Mouse (Mus musculus): ENCODE measurements around the gene Cst6. TPM values are rescaled to one million over a fixed set of nuclear protein-coding genes. Genes with fewer than 3 reads are reported as not detected.

Gene Cst6
- 0.84 TPM in 1 of 2 replicates, not detected in the other for polyA plus RNA-seq (2012; ENCODE audit: low replicate concordance)

DNA sequence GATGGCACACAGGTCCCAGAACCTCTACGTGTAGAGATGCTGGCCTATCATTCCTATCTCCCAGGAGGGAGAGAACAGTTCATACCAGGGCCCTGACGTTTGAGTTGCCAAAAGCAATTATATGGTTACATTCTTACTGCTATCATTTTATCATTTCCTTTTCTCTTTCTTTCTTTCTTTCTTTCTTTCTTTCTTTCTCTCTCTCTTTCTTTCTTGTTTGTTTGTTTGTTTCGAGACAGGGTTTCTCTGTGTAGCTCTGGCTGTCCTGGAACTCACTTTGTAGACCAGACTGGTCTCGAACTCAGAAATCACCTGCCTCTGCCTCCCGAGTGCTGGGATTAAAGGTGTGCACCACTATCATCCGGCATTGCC, at the start of gene Cst6:
Gene Cst6 (minus strand): TSS at position 73 of the 372 bp plus-strand sequence.

DNA sequence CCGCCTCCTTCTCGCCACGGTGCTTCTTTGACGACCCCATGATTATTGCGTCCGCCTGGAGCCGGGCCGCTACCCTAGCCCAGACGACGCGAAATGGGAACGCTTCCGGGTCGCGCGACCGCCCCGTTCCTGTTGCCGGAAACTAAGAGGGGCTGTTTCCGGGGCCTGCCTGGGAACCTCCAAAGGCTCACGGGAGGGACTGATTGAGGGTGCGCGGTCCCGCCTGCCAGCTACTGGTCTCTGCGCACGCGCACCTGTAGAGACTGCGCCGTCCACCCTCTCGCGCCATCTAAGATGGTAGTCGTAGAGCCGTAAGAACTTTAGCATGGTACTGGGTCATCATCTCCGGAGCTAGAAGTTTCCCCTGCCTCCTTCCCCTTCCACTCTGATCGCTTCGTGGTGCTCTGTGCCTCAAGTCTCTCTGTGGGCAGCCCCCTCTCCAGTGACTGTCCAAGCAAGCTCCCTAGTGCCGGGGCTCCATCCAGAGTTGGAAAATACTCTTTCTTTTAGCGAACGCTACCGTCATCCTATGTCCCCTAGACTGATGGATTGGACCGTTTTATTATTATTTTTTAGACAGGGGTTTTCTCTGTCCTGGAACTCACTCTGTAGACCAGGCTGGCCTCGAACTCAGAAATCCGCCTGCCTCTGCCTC, 39.3 kb upstream of the Cst6 start, which contains the start of gene Sart1:
Gene Sart1 (minus strand): TSS at position 116 of the 655 bp plus-strand sequence.

DNA sequence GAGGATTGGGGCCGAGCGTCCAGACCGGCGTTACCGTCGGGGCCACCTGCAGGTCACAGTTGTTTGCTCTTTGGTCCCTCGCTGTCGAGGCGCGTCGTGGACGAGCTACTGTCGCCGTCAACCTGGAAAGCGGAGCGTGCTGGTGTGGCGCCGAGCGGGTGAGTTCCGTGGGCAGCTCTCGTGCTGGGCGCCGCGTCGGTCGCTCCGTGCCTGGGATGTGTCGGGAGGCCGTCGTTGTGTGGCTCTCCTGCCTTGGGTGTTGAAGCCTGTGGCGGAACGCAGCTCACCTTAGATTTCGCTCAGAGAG, 17.6 kb upstream of the Cst6 start, which contains the start of gene Banf1:
Gene Banf1 (minus strand): TSS at position 116 of the 307 bp plus-strand sequence.

DNA sequence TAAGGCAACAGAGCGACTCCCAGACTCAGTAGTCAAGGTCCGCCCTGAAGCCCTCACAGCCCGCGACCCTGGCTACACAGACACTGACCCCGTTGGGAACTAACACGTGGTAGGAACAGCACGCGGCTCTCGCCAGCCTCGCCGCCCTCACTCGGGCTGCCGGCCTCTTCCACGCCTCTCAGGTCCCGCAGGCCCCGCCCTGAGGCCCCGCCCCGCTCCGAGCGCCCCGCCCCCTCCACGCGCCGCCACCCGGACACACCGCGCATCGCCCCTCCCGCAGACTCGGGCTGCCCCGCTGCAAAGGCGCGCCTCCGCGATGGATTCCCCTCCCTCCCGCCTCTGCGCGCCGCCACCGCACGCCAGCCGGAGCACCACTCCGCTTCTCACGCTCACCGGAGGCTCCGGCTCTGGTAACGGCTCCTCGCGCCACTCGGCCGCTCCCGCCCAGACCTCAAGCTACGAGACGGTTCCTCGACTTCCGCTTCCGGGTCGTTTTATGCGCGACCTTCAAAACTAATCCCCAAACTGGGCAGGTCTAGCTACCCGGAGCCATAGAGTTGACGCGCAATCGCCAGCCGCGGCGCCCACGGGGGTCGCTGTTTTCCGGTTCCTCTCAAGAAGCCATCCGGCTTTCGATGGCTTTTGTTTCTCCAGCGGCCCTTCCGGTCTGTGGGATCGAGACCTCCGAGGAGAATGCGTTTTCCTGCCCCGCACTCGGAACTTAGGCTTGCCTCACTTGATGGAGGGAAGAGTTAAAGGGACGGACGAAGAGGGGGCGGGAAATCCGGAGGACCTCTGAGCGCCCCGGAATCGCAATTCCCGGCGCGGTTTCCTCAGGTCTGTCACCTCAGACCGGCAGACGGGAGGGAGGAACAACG, 17.0 kb upstream of the Cst6 start, which contains the start of gene Eif1ad:
Gene Eif1ad (plus strand): TSS at position 567 of the 878 bp plus-strand sequence.

DNA sequence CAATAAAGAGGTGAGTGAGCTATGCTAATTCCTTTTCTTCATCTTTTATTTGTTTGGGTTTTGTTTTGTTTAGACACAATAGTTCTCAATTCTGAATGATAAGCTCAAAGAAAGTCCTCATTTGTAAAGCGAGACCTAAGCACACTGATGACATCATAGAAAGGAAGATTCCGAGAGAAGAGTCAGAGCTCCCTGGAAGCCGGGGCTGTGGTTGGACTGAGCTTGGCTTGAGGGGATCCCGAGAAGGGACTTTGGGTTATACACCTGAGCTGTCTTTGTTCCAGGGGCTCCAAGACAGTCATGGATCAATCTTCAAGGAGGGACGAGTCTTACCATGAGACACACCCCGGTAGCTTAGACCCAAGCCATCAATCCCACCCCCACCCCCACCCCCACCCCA, 13.9 kb downstream of the Cst6 start, which contains the start of gene Catsper1:
Gene Catsper1 (plus strand): TSS at position 301 of the 400 bp plus-strand sequence.

DNA sequence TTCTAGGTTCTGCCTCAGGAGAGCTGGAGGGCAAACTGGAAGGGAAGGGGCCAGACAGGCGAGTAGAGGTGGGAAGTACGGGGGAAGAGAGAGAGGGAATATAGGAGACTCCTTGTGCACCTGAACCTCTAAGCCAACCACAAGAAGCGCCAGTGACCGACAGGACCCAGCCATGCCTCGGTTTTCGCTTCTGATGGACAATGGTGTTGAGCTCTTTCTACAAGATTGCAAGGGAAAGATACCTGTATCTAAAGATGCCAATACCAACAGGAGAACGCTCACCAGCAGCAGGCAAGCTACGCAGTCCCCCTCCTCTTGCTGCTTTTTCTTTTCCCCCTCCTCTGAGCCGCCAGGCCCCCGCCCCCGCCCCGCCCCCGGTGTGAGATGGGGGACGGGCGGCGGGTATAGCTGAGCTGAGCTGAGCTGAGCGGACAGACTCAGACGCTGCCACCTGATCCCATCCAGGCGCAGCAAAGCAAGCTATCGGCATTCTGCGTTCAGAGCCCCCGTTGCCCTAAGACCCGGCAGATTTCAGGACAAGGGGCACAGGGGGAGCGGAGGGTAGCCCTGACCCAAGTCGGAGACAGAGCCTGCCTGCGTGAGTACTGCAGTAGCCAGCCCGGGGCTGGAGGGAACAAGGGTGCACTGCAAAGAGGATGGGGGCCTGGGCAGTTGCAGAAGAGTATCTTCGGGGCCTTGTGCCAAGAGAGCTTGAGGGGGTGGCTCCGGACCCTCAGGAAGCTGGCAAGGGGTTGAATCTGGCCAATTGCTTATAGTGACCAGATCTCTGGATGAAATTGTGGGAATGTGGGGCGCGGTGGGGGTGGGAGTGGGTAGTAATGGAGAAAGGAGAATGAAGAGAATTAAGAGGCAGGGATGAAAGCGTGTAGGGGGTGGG, 51.2 kb downstream of the Cst6 start, which contains the start of gene Gal3st3:
Gene Gal3st3 (plus strand): TSS at position 429 of the 898 bp plus-strand sequence.

DNA sequence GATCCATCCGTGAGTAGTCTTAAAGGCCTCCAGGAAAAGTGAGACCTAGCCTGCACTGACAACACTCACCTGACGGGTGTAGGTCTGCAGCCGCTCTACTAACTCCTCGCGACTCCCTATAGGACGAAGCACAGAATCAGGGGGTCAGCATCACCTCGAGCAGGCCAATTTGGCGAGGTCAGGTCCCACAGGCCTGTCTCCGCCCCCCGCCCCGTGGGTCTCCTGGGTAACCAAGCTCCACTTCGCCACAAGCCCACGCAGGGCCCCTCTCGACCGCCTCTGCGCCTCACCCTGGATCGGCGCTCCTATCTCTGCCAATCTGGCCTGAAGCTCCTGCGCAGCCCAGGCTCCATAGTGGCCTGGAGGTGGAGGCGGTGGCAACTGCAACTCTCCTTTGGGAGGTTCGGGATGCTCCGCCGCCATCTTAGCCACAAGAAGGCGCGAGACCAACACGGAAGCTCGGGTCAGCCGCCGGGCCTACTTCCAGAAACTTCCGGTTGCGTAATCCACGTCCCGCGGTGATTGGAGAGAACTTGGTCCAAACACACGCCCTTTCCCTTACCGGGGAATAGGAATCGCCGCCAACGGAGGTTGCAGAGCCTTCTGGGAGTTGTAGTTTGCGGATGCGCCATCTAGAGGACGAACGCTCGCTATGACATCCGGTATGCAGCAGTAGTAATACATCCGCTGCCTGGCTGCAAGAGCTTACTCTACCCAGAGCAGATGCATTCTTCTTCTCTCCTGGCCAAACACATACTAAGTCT, 54.2 kb downstream of the Cst6 start, which contains the start of gene Sf3b2:
Gene Sf3b2 (minus strand): TSS at position 484 of the 764 bp plus-strand sequence.

Other genes with a start within 250 kb of the Cst6 start
- gene Rab1b, start 242.5 kb downstream of the Cst6 start, polyA plus RNA-seq (2012; ENCODE audit: low replicate concordance), result 262 and 428 TPM in 2 replicates
- gene Klc2, start 231.0 kb downstream of the Cst6 start, polyA plus RNA-seq (2012; ENCODE audit: low replicate concordance), result 56.4 and 62.5 TPM in 2 replicates
- 58.7 and 139 TPM in 2 replicates for gene Pacs1, start 76.5 kb downstream of the Cst6 start, polyA plus RNA-seq (2012; ENCODE audit: low replicate concordance)
- 305 and 456 TPM in 2 replicates for gene Sf3b2, start 54.1 kb downstream of the Cst6 start, polyA plus RNA-seq (2012; ENCODE audit: low replicate concordance)
- gene Gal3st3, start 51.2 kb downstream of the Cst6 start, polyA plus RNA-seq (2012; ENCODE audit: low replicate concordance), result not detected in 2 replicates
- not detected in 2 replicates for gene Catsper1, start 13.8 kb downstream of the Cst6 start, polyA plus RNA-seq (2012; ENCODE audit: low replicate concordance)
- 22.5 and 33.0 TPM in 2 replicates for gene Eif1ad, start 17.2 kb upstream of the Cst6 start, polyA plus RNA-seq (2012; ENCODE audit: low replicate concordance)
- 60.4 and 65.3 TPM in 2 replicates for gene Banf1, start 17.6 kb upstream of the Cst6 start, polyA plus RNA-seq (2012; ENCODE audit: low replicate concordance)
- gene Sart1, start 39.1 kb upstream of the Cst6 start, polyA plus RNA-seq (2012; ENCODE audit: low replicate concordance), result 110 and 179 TPM in 2 replicates
- 0.49 and 0.58 TPM in 2 replicates for gene Tsga10ip, start 53.0 kb upstream of the Cst6 start, polyA plus RNA-seq (2012; ENCODE audit: low replicate concordance)
- gene Drap1, start 75.4 kb upstream of the Cst6 start, polyA plus RNA-seq (2012; ENCODE audit: low replicate concordance), result 303 and 479 TPM in 2 replicates
- 107 and 177 TPM in 2 replicates for gene AI837181, start 75.6 kb upstream of the Cst6 start, polyA plus RNA-seq (2012; ENCODE audit: low replicate concordance)
- gene Fosl1, start 98.0 kb upstream of the Cst6 start, polyA plus RNA-seq (2012; ENCODE audit: low replicate concordance), result 0.48 and 1.9 TPM in 2 replicates
- gene Ccdc85b, start 108.3 kb upstream of the Cst6 start, polyA plus RNA-seq (2012; ENCODE audit: low replicate concordance), result 10.9 and 19.5 TPM in 2 replicates
- gene Fibp, start 111.0 kb upstream of the Cst6 start, polyA plus RNA-seq (2012; ENCODE audit: low replicate concordance), result 31.3 and 343 TPM in 2 replicates
- 5.4 and 7.6 TPM in 2 replicates for gene Ctsw, start 118.9 kb upstream of the Cst6 start, polyA plus RNA-seq (2012; ENCODE audit: low replicate concordance)
- 0.41 and 1.7 TPM in 2 replicates for gene Efemp2, start 124.4 kb upstream of the Cst6 start, polyA plus RNA-seq (2012; ENCODE audit: low replicate concordance)
- 61.7 and 62.0 TPM in 2 replicates for gene Mus81, start 138.8 kb upstream of the Cst6 start, polyA plus RNA-seq (2012; ENCODE audit: low replicate concordance)
- gene Cfl1, start 140.9 kb upstream of the Cst6 start, polyA plus RNA-seq (2012; ENCODE audit: low replicate concordance), result 1,270 and 1,994 TPM in 2 replicates
- 0.41 and 1.1 TPM in 2 replicates for gene 1700020D05Rik, start 154.2 kb upstream of the Cst6 start, polyA plus RNA-seq (2012; ENCODE audit: low replicate concordance)
- 3.6 and 8.4 TPM in 2 replicates for gene Snx32, start 161.0 kb upstream of the Cst6 start, polyA plus RNA-seq (2012; ENCODE audit: low replicate concordance)
- gene Ovol1, start 211.1 kb upstream of the Cst6 start, polyA plus RNA-seq (2012; ENCODE audit: low replicate concordance), result not detected in 2 replicates
- 50.2 and 53.5 TPM in 2 replicates for gene Ap5b1, start 218.5 kb upstream of the Cst6 start, polyA plus RNA-seq (2012; ENCODE audit: low replicate concordance)

Measured in hematopoietic multipotent progenitor cell, adult 10-12 weeks (in vitro differentiated cells).